Mouse (Mus musculus): ENCODE results near the gene Adamts13.

DNA sequence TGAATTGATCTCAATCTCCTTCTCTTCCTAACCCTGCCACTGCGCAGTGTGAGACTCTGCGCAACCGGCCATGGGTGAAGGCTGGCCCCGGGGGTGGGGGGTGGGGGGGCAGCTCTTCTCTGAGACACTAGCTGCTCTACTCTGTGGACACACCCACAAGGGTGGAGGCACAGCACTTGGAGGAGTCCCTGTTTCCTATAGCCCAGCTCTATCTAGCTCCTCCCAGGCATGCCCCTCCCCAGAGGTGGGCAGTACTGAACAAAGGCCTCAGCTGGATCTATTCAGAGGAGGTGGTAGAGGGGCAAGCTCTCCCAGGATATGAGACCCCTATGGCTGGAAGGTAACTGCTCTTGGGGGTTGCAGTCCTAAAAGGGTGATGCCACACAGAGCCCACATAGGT, 63.8 kb downstream of the Adamts13 start:
- TF ChIP-seq POLR2A (IDR thresholded peaks at IDR 0.05; ENCODE audit: low read depth, low read length), result no peak
- TF ChIP-seq CTCF (conservative IDR thresholded peaks at IDR 0.05 in 1 of 2, IDR thresholded peaks at IDR 0.05 in 1 of 2; ENCODE audit: low read depth in 2 of 2, low read length in 2 of 2), result no peak
- TF ChIP-seq EP300 (IDR thresholded peaks at IDR 0.05; ENCODE audit: low read length), result no peak
- no peak for TF ChIP-seq MAX (IDR thresholded peaks at IDR 0.05; ENCODE audit: low read length)
- TF ChIP-seq SIN3A (IDR thresholded peaks at IDR 0.05; ENCODE audit: low read length), result no peak
- no peak for TF ChIP-seq USF1 (IDR thresholded peaks at IDR 0.05; ENCODE audit: low read depth, low read length)
- TF ChIP-seq UBTF (IDR thresholded peaks at IDR 0.05; ENCODE audit: low read depth, low read length), result no peak

Data from CH12.LX (cell line).